Mouse (Mus musculus): Measurements from ENCODE around the gene Baz2b.

Baz2b gene

GRCm38 (mm10) chr2:59951706-59952105 lies 257.9 kb downstream of the Baz2b start:
- DNase-seq = no peak

- no peak for DNase-seq
Measured at GRCm38 (mm10) chr2:59951127-59951526, 258.5 kb downstream of the Baz2b start.

GRCm38 (mm10) chr2:59936296-59936695 lies 273.3 kb downstream of the Baz2b start:
- no peak for DNase-seq

GRCm38 (mm10) chr2:59933129-59933528 lies 276.5 kb downstream of the Baz2b start:
- no peak for DNase-seq

- no peak for DNase-seq
Measured at GRCm38 (mm10) chr2:59932244-59932643, 277.4 kb downstream of the Baz2b start.

GRCm38 (mm10) chr2:59913610-59914009 lies 296.0 kb downstream of the Baz2b start:
- DNase-seq = no peak

GRCm38 (mm10) chr2:59908048-59908447 lies 301.6 kb downstream of the Baz2b start:
- DNase-seq = no peak

GRCm38 (mm10) chr2:59904007-59904406 lies 305.6 kb downstream of the Baz2b start:
- DNase-seq = no peak

GRCm38 (mm10) chr2:59898666-59899065 lies 311.0 kb downstream of the Baz2b start:
- DNase-seq = no peak

GRCm38 (mm10) chr2:59898105-59898504 lies 311.5 kb downstream of the Baz2b start:
- no peak for DNase-seq

- no peak for DNase-seq
Measured at GRCm38 (mm10) chr2:59896837-59897236, 312.8 kb downstream of the Baz2b start.

GRCm38 (mm10) chr2:59896400-59896799 lies 313.2 kb downstream of the Baz2b start:
- DNase-seq = peak; percentile 38

GRCm38 (mm10) chr2:59889699-59890098 lies 319.9 kb downstream of the Baz2b start:
- peak; percentile 45 for DNase-seq

- peak; percentile 9 for DNase-seq
Measured at GRCm38 (mm10) chr2:59882742-59883281, 326.8 kb downstream of the Baz2b start.

GRCm38 (mm10) chr2:59881831-59882741 lies 327.6 kb downstream of the Baz2b start, which contains the start of gene Wdsub1:
Gene Wdsub1, minus strand, starts transcription at chr2:59882591.
- peak; percentile 96 for DNase-seq

- DNase-seq = no peak
Measured at GRCm38 (mm10) chr2:59881404-59881803, 328.2 kb downstream of the Baz2b start.

GRCm38 (mm10) chr2:59878221-59878620 lies 331.4 kb downstream of the Baz2b start:
- DNase-seq = no peak

GRCm38 (mm10) chr2:59877335-59877734 lies 332.3 kb downstream of the Baz2b start:
- DNase-seq = no peak

- no peak for DNase-seq
Measured at GRCm38 (mm10) chr2:59876482-59876881, 333.2 kb downstream of the Baz2b start.

GRCm38 (mm10) chr2:59870526-59870925 lies 339.1 kb downstream of the Baz2b start:
- DNase-seq = no peak

GRCm38 (mm10) chr2:59862618-59863017 lies 347.0 kb downstream of the Baz2b start:
- no peak for DNase-seq

- no peak for DNase-seq
Measured at GRCm38 (mm10) chr2:59854363-59854762, 355.3 kb downstream of the Baz2b start.

- DNase-seq = no peak
Measured at GRCm38 (mm10) chr2:59853543-59853942, 356.1 kb downstream of the Baz2b start.

- no peak for DNase-seq
Measured at GRCm38 (mm10) chr2:59852916-59853315, 356.7 kb downstream of the Baz2b start.
